Mouse (Mus musculus) adrenal gland, postnatal 10 days (tissue): ENCODE results near the gene Gfra4. TPM values are rescaled to one million over a fixed set of nuclear protein-coding genes. Genes with fewer than 3 reads are reported as not detected.

ENCODE experiments used
- microRNA-seq: library from miRNA; unstranded; fragments of <30 nt; microRNA quantifications from one replicate; pipeline ENCODE4 v1.2.0, GENCODE M21; 2021
- total RNA-seq, 2 experiments: library from RNA; stranded (reverse); gene quantifications; 2 replicates each; pipeline ENCODE4 v1.2.3; 2021

The Gfra4 gene
- total RNA-seq, 2 experiments from 2014 or later, result 8.5 to 15.1 TPM

Small RNA genes within 50 kb of the gene (microRNA-seq; reads per million reads assigned to microRNA genes)
- not detected for gene Mir6973b

Other genes with a start within 250 kb of the Gfra4 start
- gene 4930402H24Rik, start 136.7 kb downstream of the Gfra4 start, total RNA-seq, result 10 to 100 TPM; 38.9 to 49.6 TPM
- 10 to 100 TPM; 26.5 to 32.7 TPM for gene Atrn, start 136.6 kb downstream of the Gfra4 start, total RNA-seq
- 1 to 10 TPM; 2.4 to 3.9 TPM for gene Adam33, start 20.7 kb upstream of the Gfra4 start, total RNA-seq
- gene Siglec1, start 43.7 kb upstream of the Gfra4 start, total RNA-seq, result 1 to 10 TPM; 3.8 to 3.9 TPM
- 10 to 100 TPM; 23.5 to 27.5 TPM for gene Hspa12b, start 84.2 kb upstream of the Gfra4 start, total RNA-seq
- not detected for gene Gm11037, start 90.4 kb upstream of the Gfra4 start, total RNA-seq
- 10 to 100 TPM; 82.0 to 96.4 TPM for gene 1700037H04Rik, start 117.0 kb upstream of the Gfra4 start, total RNA-seq
- gene Cenpb, start 137.0 kb upstream of the Gfra4 start, total RNA-seq, result 10 to 100 TPM; 76.2 to 86.6 TPM
- 10 to 100 TPM; 13.6 to 22.4 TPM for gene Cdc25b, start 143.9 kb upstream of the Gfra4 start, total RNA-seq
- 10 to 100 TPM in 1 of 2 experiments, 1 to 10 TPM in 1; 7.4 to 10.5 TPM for gene Spef1, start 144.2 kb upstream of the Gfra4 start, total RNA-seq
- gene Ap5s1, start 164.0 kb upstream of the Gfra4 start, total RNA-seq, result 10 to 100 TPM; 16.9 to 25.8 TPM
- 10 to 100 TPM; 36.2 to 46.4 TPM for gene Mavs, start 191.0 kb upstream of the Gfra4 start, total RNA-seq
- 10 to 100 TPM; 52.7 to 57.7 TPM for gene Pank2, start 219.4 kb upstream of the Gfra4 start, total RNA-seq